Mouse (Mus musculus): Measurements from ENCODE around the gene Gm20388. TPM values are rescaled to one million over a fixed set of nuclear protein-coding genes. Genes with fewer than 3 reads are reported as not detected.
"Not testable (repeated sequence)": the region's sequence is repeated elsewhere in the genome, so short reads cannot be mapped to it uniquely, and the experiment has no call there.

Gene Gm20388
- total RNA-seq, 2 experiments from 2014 or later, result 2.4 to 2.6 TPM

DNA sequence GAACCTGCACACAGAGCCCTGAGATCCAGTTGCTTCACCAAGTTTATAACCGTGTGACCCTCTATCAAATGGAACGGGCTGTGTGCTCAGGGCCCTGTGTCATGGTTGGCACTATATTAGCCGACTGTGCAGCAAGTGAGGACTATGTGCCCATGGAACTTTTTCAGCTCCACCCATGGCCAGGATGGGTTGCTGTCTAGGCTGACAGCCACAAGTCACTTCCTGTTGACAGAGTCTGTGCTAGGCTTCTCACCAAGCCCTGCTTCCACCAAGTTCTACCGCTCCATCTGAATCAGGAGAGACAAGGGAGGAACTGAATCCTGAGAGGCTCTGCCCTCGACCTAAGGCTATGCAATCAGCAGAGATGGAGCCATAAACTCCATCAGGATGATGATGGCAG lies 2650.6 kb downstream of the Gm20388 start:
- TF ChIP-seq CTCF (IDR thresholded peaks at IDR 0.05), result no peak
- no peak overlapping the region for H3K4me3 ChIP-seq
- intact Hi-C loops (cut with DNase I), result no loop called here
- DNase-seq (ENCODE audit: extremely low spot score in 1 of 2, low spot score in 2 of 2), result no peak
- H3K27ac ChIP-seq, result no peak overlapping the region

DNA sequence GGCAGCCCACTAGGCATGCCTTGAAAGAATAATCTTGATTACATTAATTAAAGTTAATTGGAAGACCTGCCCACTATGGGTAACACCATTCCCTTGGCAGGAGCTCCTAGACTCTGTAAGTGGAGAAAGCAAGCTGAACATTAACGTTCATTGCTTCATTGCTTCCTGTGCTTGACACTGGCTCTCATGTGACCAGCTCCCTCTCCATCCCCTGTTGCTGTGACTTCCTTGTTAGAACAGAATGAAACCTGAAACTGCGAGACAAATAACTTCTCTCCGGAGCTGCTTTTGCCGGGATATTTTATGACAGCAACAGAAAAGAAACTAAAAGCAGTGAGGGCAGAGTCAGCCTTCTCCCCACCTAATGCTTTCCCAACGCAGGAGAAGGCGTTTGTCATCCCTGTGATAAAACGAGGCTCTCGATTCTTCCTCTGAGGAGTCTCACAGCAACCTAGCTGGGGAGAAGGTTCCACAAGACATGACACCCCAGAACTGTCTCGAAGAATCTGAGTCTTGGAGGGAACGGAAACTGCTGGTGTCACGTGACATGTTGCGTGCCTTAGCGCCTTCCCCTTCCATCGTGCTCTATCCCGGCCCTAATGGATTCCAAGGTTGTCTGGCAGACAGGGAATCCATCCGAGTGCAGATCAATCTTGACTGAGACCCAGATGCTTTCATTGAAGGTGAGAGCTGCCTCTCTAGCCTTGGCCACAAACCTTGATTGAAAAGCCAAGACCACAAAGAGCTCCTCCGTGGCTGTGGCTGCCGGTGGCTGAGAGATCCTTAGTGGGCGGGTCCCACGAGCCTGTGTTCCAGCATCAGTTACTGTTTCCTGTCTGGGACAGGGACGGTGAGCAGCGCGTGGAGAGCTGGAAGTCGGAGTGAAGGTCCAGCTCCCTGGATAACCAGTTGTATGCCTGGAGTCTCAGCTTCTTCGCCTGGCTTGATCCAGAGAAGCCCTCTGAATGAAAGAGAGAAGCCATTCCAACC lies 2654.0 kb downstream of the Gm20388 start:
- H3K27ac ChIP-seq, result no peak overlapping the region
- DNase-seq (ENCODE audit: extremely low spot score in 1 of 2, low spot score in 2 of 2), result no peak
- no peak overlapping the region for H3K4me3 ChIP-seq
- intact Hi-C loops (cut with DNase I), result loop anchor here (5.0 kb wide), 1 partner anchor 48 kb away; the partner anchor contains the start of genes Galns and Trappc2l
- TF ChIP-seq CTCF (IDR thresholded peaks at IDR 0.05), result no peak

DNA sequence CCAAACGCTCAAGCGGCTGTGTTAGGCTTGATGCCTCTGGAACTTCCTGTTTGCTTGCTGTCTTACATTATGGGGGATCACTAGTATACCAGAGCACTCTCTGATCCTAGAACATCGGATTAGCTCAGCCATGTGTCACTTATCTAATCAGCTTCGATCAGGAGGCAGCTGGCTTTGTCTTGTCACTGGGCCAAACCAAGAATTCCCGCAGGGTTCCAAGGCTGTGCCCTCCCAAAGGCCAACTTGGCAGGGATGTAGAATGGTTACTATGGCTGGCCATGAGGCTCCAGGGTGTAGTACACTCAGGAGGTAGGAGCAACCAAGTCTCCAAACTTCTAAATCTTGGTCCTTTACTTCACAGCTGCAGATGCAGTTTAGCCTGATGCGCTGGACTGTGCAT lies 2656.1 kb downstream of the Gm20388 start:
- intact Hi-C loops (cut with DNase I), result loop anchor here (5.0 kb wide), 1 partner anchor 46 kb away; the partner anchor contains the start of genes Galns and Trappc2l
- peak overlapping the region; percentile 69 for H3K4me3 ChIP-seq
- TF ChIP-seq CTCF (IDR thresholded peaks at IDR 0.05), result no peak
- DNase-seq (ENCODE audit: extremely low spot score in 1 of 2, low spot score in 2 of 2), result no peak
- peak overlapping the region; percentile 93 for H3K27ac ChIP-seq

DNA sequence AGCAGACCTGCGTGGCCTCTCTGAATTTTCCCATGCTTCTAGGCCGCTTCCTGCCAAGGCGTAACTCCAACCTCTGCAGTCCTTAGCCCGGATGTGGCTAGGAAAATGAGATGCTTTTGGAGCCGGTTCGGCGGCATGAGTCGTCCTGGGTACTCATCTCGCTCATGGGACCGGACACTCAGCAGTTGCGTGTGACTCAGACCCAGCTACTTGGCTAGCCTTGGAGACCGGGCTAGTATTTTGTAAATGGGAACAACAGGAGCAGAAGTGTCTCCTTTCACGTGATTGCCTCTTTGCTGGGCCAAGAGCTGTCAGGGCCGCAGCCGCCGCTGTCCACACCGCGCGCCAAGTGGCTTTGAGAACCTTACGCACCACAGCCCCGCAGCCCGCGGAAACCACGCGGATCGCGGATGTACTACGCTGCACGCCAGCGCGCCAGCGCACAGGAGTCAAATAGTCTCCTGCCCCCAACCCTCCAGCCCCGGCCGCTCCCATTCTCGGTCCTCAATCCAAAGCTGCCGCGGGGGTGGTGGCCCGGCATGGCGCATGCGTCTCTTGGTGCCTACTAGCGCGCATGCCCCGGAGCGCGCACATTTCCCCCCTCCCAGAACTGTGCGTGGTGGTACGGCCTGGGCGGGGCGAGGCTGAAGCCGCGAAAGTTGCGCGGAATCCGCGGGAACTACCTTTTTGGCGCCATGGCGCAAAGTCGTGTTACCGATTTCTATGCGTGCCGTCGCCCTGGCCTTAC lies 2656.9 kb downstream of the Gm20388 start, which contains the start of gene Cdt1:
Gene Cdt1, plus strand, starts transcription at position 655 of the 748 bp plus-strand sequence.
- intact Hi-C loops (cut with DNase I), result loop anchor here (5.0 kb wide), 1 partner anchor 45 kb away; the partner anchor contains the start of genes Galns and Trappc2l
- H3K4me3 ChIP-seq, result peak within 1 kb of the TSS; percentile 69
- H3K27ac ChIP-seq, result peak within 1 kb of the TSS; percentile 93
- DNase-seq (ENCODE audit: extremely low spot score in 1 of 2, low spot score in 2 of 2), result peak; percentile 95
- TF ChIP-seq CTCF (IDR thresholded peaks at IDR 0.05), result no peak

DNA sequence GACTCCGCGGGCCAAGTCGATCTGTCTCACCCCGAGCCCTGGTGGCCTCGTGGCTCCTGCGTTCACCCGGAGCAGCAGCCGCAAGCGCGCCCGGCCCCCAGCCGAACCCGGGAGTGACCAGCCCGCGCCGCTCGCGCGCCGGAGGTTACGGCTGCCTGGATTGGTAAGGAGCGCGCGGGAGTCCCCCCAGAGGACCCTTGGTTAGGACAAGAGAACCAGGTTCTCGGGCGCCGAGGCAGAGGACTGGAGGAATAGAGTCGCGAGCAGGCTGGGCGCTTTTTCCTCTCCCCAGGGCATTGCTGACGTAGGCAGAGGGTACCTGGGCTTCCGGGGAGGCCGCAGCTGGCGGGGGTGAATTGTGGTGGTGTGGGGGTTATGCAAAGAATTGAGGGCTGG lies 2657.5 kb downstream of the Gm20388 start:
- H3K27ac ChIP-seq, result no peak overlapping the region

DNA sequence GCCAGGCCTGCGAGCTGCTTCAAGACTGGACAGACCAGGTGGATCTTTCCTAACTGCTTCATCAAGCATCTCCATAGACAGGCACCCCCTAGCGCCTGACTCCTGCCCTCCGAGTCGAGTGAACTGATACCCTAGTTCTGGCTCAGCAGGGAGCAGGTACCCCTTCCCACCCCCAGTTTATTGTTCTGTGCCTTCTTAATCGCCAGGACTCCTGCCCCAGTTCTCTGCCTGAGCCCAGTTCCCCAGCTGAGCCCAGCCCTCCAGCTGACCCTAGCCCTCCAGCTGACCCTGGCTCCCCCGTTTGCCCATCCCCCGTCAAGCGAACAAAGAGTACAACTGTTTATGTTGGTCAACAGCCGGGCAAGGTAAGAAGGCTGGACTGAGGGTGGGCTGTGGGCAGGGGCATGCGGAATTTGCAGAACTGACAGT lies 2658.3 kb downstream of the Gm20388 start:
- no peak; the same call in 1 of the 2 replicates for TF ChIP-seq CTCF (IDR thresholded peaks at IDR 0.05)
- no peak for DNase-seq (ENCODE audit: extremely low spot score in 1 of 2, low spot score in 2 of 2)
- Histone ChIP-seq H3K4me3 (no peak overlapping the region), H3K27ac (no peak overlapping the region)
- intact Hi-C loops (cut with DNase I), result loop anchor here (5.0 kb wide), 1 partner anchor 43 kb away; the partner anchor contains the start of genes Galns and Trappc2l

More for the DNA sequence above, 2657.5 kb downstream of the Gm20388 start:
- DNase-seq (ENCODE audit: extremely low spot score in 1 of 2, low spot score in 2 of 2), result no peak
- TF ChIP-seq CTCF (IDR thresholded peaks at IDR 0.05), result no peak
- intact Hi-C loops (cut with DNase I), result loop anchor here (5.0 kb wide), 1 partner anchor 44 kb away; the partner anchor contains the start of genes Galns and Trappc2l
- H3K4me3 ChIP-seq, result peak overlapping the region; percentile 69

DNA sequence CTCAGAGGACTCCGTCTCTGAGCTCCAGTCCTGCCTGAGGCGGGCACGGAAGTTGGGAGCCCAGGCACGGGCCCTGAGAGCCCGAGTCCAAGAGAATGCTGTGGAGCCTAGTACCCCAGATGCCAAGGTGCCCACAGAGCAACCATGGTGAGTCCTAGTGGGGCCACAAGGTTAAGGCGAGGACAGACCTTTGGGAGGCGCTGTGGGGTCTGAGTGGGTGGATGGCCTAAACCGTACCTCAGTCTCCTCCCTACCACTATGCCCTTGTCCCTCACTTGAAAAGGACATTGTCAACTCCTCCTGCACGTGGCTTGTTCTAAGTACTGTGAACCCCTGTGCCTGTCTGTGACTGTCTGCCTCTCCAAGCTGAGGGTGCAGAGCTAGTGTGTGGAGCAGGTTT lies 2658.7 kb downstream of the Gm20388 start:
- no peak for TF ChIP-seq CTCF (IDR thresholded peaks at IDR 0.05)
- H3K4me3 ChIP-seq, result no peak overlapping the region
- DNase-seq (ENCODE audit: extremely low spot score in 1 of 2, low spot score in 2 of 2), result no peak
- H3K27ac ChIP-seq, result no peak overlapping the region
- intact Hi-C loops (cut with DNase I), result loop anchor here (5.0 kb wide), 1 partner anchor 43 kb away; the partner anchor contains the start of genes Galns and Trappc2l

DNA sequence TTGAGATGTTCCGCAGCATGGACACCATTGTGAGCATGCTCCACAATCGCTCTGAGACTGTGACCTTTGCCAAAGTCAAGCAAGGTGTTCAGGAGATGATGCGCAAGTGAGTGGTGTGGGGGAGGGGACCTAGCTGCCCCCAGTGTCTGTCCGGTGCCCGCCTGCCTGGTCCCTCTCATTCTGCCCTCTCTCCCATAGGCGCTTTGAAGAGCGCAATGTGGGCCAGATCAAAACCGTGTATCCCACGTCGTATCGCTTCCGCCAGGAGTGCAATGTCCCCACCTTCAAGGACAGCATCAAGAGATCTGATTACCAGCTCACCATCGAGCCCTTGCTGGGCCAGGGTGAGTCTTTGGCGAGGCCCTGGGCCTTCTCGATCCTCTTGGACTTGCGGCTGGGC lies 2659.4 kb downstream of the Gm20388 start:
- intact Hi-C loops (cut with DNase I), result loop anchor here (5.0 kb wide), 1 partner anchor 42 kb away; the partner anchor contains the start of genes Galns and Trappc2l
- DNase-seq (ENCODE audit: extremely low spot score in 1 of 2, low spot score in 2 of 2), result no peak
- TF ChIP-seq CTCF (IDR thresholded peaks at IDR 0.05), result no peak
- no peak overlapping the region for H3K4me3 ChIP-seq
- no peak overlapping the region for H3K27ac ChIP-seq

DNA sequence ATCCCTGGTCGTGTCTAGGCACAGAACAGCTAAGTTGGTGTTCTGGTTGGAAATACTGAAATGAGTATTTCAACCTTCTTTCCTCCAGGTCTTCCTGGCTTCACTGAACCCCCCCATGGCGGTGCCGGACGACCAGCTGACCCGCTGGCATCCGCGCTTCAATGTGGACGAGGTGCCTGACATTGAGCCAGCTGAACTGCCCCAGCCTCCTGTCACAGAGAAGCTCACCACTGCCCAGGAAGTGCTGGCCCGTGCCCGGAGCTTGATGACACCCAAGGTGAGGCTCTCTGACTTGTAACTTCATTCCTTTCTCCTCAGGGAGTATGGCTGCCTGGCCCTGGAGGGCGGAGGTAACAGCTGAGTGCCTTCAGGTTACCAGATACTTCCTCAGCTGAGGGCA lies 2660.5 kb downstream of the Gm20388 start:
- H3K27ac ChIP-seq, result no peak overlapping the region
- intact Hi-C loops (cut with DNase I), result no loop called here
- TF ChIP-seq CTCF (IDR thresholded peaks at IDR 0.05), result no peak
- DNase-seq (ENCODE audit: extremely low spot score in 1 of 2, low spot score in 2 of 2), result no peak
- H3K4me3 ChIP-seq, result no peak overlapping the region

DNA sequence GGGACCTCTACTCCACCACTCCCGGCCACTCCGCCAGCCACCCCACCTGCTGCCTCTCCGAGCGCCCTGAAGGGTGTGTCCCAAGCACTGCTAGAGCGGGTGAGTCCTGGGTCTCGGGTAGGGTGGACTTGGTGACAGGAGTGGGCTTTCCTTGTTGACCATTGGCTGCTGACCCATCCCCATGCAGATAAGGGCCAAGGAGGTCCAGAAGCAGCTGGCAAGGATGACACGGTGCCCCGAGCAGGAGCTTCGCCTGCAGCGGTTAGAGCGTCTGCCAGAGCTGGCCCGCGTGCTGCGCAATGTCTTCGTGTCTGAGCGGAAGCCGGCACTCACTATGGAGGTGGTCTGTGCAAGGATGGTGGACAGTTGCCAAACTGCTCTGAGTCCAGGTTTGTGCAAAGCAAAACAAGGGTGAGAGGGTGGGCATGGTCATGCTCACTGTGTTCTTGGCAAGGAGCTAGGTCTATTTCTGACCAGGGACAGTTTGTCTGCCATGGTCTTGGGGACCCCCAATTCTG lies 2661.2 kb downstream of the Gm20388 start:
- Histone ChIP-seq H3K27ac (no peak overlapping the region), H3K4me3 (no peak overlapping the region)
- DNase-seq (ENCODE audit: extremely low spot score in 1 of 2, low spot score in 2 of 2), result no peak
- intact Hi-C loops (cut with DNase I), result no loop called here
- TF ChIP-seq CTCF (IDR thresholded peaks at IDR 0.05), result no peak

DNA sequence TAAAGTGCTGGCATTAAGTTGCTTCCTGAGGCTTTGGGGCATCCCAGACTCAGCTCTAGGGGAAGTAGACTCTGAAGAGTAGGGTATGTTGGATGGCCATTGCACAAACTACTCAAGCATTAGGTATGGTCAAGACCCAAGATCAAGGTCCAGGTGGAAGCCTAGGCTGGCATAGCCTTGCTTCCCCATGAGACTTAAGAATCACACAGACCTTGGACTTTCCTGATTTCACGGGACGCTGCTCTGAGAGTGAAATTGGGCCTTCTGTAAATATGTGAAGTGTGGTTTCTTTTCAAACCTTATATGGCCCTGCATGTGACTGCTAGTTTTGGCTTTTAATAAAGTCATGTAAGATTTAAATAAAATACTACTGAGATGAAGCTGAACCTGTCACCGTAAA lies 2662.1 kb downstream of the Gm20388 start:
- TF ChIP-seq CTCF (IDR thresholded peaks at IDR 0.05), result no peak
- H3K27ac ChIP-seq, result no peak overlapping the region
- H3K4me3 ChIP-seq, result no peak overlapping the region
- no peak for DNase-seq (ENCODE audit: extremely low spot score in 1 of 2, low spot score in 2 of 2)
- intact Hi-C loops (cut with DNase I), result no loop called here

DNA sequence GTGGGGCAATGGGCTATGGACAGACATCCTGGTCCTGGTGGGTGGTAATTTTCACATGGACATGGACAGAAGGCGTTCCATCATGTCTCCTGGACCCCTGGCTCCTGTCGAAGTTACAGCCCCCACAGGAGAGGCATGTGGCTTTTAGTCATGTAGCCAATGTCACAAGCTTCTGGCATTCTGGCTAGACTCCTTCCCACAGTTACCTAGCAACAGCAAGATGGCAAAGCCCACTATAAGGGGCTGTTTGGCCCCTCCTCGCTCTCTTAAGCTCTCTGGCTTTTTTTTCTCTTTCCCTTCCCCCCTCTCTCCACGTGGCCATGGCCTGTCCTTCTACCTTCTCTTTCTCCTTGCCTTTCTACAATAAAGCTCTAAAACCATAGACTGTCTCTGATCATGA lies 2662.5 kb downstream of the Gm20388 start:
- H3K4me3 ChIP-seq; DNase-seq (ENCODE audit: extremely low spot score in 1 of 2, low spot score in 2 of 2); H3K27ac ChIP-seq; intact Hi-C loops (cut with DNase I): not testable (repeated sequence)
